Mouse (Mus musculus) urinary bladder, postnatal 36 days (tissue): ENCODE data around the gene Ttc17.

ENCODE experiments used
- DNase-seq, 2 experiments: peaks; one replicate each; pipeline ENCODE4 v3.0.0; 2022; ENCODE audit warnings: low spot score in 2 of 2, mixed read lengths in 1 of 2

The Ttc17 gene

DNA sequence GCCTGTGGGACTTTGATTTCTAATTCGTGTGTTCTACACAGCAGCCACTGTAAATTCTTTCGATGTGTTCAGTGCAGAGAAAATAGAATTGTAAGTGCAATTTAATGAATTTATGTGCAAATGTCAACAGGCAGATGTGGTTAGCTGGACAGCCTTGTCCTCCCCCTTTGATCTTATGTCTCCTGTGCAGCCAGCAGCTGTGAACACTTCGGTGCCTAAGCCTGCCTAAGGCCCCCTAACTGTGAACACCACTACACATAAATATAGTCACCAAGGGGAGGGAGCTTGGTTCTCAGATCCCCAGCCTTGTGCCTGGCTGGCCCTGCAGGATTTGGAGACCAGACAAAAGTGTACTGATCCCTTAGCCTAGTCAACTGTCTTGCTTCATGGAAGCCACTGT is 109.0 kb downstream of the Ttc17 start:
- DNase-seq: no peak

DNA sequence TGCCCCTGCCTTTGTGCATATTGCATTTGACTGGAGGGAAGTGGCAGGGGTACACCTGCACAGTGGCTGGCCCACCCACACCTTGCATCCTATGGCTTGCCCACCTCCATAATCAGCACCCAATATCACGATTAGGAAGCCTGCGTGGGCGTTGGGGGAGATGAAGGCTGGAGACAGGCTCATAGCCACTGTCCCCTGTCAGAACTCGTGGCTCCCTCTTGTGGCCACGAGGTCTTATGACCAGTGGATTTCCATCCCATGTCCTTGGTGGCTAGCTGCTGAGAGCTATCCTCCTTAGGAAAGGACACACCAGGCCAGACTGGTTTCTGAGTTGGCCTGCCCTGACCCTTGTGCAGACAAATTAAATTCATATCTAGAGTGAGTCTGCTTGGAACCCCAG is 116.0 kb downstream of the Ttc17 start:
- peak; percentile 32 to 54 for DNase-seq

DNA sequence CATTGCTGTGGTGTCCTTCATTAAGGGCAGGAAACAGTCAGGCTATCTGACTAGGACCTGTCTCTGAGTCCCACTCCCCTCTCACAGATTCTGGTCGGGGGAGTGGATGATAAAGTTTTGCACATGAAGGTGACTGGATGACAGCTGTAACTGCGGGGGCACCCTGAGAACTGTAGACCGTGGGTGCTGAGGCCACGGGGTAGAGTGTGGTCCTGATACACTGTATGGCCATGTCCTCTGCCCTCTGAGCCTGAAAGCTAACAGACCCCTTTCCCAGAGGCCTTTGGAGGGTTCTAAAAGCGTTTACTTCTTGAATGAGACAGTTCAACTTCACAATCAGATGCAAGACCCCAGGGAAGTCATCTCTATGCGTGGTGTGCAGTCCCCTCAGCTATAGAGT is 116.8 kb downstream of the Ttc17 start:
- DNase-seq: no peak

DNA sequence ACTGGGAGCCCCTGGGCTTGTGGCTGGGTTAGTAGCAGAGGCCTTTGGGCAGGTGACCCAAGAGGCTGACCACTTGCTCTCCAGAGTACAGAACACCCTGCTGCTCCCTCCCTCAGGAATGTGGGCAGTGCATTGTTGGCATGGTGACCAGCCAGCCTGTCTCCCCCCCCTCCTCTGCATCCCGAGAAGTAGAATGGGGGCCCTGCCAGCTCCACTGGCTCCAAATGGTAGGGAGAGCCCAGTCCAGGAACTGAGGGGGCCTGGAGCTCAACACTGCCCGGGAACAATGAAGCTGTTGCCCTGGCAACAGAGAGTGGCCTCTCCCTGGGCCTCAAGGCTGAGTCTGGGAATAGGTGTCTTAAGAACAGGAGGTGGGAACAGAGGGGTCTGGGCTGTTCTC is 117.3 kb downstream of the Ttc17 start:
- DNase-seq: no peak

DNA sequence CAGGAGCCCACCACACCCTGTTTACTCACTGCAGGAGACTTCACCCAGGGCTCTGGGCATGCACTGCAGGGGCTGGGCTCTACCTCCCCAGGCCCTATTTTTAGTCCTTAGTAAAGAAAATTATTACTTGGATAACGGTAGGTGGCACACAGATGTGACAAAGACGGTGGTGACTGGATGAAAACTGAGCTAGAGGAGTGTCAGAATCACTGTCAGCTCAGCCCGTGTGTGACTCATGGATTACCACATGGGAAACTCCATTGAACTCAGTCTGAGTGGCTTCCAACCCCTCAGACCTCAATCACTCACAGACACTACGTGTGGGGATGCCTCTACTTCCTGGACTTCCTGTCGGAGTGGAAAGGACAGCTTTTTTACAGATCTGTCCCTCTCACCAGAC is 118.4 kb downstream of the Ttc17 start:
- no peak for DNase-seq

DNA sequence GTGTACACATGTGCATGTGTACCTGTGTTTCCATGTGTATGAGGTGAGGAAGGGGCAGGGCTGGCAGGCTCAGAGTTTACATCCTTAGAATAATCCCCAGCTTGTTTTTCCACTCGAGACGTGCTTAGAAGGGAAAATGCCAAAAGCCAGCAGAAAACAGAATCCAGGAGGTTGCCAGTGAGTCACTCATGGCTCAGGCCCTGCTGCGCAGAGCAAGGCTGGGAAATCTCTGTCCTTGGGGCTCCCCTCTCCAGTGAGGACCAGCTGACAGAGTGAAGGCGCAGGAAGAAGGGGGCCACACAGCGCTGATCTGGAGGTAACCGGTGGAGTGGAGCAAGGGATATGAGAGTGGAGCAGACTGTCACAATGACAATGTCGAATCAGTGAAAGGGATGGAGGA is 119.1 kb downstream of the Ttc17 start:
- DNase-seq: no peak

DNA sequence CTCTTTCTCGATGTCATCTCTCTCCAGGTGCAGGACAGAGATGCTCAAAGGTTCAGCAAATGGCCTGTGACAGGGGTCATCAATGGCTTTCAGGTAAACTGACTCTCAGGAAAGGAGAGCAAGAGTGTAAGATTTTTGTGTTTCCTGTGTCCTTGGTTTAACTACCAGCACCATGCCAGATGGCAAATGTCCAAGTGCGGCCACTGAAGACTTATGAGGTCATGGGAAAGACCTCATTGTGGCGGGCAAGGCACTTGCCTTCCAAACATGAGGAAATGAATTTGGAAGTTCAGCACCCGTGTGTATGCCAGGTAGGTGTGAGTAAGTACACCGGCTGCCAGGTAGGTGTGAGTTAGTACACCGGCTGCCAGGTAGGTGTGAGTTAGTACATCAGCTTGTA is 123.0 kb downstream of the Ttc17 start:
- DNase-seq: no peak

DNA sequence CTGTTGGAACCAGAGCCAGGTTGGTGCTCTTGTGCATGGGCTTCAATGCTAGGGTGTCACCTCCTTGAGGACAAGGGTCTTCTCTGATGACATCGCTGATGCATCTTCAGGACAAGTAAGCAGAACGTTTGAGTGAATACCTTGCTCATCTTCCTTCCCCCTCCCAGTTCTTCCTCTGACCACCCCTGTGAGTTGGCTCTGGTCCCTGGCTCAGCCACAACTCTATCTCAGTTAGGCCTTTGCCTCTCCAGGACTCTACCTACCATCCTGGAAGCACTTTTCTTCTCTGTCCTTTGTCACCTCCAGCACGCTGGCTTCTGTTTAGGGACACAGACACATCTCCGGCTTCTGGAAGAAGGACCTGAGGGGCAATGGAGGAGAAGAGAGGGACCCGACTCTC is 126.9 kb downstream of the Ttc17 start:
- DNase-seq: no peak

DNA sequence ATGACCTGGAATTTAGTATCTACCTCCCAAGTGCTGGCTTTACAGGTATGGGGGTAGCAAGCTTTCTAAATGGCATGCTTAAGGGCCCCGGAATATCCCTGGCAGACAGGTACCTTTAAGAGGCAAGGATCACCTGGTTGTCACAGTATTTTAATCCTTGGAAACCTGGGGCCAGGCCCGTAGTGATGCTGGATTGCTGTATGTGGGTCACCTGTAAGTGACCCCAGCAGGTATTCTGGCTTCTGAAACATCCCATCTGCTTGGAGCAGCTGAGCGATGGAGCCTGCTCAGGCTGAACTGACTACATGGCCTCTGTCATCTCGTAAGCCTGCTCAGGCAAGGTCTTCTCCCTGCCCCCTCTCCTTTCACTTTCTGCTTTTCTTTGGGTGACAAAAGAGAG is 130.4 kb downstream of the Ttc17 start:
- DNase-seq: no peak

DNA sequence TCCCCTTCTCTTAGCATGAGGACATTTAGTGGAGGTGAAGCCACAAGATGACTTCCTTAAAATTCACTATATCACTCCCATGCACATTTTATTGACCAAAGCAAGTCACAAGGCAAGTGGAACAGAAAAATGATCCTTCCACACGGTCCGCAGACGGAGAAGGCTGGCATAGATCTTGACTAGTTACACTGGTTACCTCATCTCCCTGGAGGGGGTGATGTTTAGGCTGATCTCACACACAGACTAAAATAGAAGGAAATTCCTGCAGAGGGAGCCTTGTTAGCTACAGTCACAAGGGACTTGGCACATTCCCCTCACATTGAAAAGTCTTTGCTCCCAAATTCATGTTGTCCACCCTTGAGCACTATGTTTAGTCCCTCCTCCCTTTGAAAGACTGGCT is 130.8 kb downstream of the Ttc17 start:
- DNase-seq: no peak

DNA sequence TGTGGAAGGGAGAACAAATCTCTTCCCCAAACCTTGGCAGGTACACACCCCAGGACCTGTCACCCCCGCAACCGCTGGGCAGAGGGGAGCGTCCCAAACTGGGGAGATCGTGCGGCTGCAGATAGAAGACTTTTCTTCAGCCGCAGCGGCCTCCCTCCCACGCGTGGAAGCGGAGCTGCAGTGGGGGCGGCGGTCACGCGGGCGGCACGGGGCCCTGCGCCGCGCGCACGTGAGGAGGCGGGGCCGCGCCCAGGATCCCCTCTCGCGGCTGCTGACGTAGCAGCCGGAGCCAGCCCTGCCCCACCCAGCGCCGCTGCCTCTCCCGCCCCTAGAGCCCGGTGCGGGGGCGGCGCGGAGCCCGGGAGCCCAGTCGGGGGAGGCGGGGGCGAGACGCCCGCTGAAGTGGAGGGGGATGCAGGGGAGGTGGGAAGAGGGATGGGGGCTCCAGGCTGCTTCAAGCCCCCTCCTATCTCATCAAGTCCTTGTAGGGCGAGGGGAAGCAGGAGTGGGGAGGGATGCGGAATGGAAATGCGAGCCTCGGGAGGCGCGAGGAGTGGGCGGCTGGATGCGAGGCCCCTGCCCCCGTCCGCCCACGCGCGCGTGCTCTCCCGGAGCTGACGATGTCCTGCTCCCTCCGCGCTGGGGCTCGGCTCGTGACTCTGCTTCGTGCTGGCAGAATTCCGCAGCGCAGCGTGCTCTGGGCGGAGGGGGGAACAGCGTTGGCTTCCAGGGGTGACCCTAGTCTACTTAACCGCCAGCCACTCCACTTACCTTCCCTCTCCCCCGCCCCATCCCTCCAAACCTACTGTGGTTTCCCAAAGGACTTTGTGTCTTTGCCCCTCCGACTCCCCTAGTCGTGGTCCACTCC is 133.1 kb downstream of the Ttc17 start:
- peak; percentile 62 to 79 for DNase-seq

DNA sequence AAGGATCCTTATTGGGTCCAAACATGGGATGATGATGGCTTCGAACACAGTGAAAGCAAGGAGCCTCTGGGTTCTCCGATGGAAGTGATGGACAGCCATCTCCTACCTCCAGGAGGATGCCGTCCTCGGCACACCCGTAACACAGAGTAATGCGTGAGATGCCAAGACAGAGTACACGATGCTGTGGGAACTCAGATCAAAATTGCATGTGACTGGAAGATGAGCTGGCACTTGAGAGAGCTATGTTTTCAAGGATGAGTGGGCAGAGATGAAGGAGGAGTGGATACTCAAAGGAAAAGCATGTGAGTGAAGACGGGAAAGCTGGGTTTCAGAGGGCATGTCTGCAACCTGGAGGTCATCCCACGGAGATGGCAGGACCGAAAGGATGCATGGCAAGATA is 135.3 kb downstream of the Ttc17 start:
- no peak for DNase-seq

DNA sequence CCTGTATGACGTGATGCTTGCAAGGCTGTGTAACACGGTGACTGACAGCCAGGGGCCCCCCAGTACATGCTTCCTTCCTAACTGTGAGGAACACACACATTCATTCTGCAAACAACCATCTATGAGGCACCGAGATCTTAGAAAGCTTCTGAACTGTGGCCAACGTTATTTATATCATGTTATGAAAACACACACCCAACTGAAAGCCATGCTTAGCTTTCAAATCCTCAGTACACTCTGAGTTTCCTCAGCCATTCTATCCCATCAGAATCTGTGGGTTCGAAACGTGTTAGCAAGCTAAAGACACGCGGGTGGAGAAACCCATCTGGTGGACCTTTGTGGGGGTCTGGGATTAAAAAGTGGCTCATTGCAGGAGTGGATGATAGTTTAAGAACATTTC is 137.7 kb downstream of the Ttc17 start:
- no peak for DNase-seq

DNA sequence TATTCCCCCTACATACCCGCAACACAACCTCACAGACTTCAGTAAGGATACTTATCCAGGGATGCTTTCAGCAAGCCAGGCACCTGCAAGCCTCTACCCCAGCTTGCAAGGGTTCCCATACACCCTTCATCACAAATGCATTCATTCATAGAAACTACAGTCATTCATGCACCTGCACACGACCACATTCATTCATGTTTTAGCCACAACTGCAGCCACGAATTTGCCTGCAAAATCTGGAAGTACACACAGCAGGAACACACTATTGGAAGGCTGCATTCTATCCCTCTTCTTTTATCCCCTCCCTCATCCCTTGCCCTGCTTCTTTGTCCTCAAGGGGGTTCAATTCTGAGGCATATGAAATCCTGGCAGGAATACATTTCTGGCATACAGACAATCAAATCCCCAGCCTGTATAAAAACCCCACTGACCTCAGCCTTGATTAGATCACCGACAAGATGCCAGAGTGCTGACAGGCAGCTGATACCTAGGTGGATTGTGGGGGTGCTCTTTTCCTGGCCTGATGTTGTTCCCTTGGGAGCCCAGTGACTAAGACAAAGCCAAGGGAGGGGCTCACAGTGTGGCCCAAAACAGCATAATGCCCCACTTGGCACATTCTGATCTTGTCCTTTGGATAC is 139.2 kb downstream of the Ttc17 start:
- DNase-seq: no peak

DNA sequence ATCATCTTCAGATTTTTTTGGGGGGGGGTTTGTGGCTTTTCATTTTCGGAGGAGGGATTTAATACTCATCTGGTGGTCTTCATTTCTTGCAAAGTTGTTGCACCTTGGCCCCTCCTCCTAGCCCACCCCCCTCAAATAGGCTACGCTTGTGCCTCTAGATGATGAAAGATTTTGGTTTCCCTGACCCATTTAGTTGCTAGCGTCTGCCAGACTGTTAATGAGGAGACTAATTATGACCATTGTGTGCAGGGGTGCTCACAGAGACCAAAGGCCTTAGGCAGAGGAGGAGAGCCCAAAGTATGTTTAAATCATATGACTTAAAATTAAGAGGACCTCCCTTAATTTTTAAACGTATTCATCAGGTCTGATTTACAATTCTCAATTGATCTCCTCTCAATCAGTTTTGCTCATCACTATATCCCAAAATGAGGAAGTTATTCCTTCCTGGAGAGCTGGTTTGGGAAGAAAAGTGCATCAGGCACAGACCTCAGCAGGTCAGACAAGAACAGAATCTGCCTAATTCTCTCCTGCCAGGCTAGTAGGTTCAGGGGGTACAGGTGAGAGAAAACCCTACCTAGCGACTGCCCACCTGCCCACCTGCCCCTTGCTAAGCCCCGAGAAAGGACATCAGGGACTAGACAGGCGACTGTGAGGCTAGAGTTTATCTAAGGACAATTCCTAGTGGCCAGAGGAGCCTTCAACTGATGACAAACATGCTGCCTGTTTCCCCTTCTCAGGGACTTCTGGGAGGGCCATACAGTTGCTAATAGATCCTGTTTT is 139.9 kb downstream of the Ttc17 start:
- no peak for DNase-seq

DNA sequence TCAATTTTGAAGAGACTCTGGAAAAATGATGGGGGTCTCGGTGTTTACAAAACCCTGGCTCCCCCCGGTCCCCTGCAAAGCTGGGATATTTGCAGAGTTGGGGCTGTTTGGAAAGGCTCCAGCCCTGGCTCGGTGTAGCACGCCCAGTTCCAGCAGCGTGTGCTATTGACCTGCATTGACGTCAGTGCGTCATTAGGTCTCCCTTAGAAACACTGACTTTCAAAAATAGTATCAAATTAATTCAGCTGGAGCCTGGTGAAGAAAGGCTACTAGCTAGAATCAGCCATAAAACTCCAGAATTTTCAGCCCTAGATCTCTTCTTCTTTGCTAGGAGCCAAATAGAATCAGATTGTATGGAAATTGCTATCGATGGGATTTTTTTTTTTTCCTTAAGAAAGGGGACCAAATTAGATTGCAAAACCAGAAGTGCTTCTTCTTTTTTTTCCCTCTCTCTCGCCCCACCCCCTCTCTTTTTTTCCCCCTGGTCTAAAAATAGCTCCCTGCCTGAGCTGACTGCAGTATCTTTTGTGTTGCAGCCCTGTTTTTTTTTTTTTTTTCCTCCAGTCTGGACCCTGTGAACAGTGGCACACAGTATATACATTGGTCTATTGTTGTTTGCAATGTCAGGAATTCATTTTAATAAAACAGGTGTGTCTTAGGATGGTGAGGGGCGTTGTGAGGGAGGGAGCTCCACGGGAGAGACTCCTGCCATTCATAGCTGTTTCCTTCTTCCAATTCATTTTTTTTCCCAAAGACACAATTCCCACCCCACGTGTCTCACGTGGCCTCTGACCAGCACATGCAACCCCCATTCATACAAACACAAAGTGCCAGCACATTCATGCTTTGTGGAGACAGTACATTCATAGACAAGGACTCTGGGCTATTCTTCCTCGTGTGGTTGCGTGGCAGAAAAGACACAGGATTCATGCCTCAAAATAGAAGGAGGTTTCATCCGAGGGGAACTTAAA is 141.0 kb downstream of the Ttc17 start:
- no peak for DNase-seq

DNA sequence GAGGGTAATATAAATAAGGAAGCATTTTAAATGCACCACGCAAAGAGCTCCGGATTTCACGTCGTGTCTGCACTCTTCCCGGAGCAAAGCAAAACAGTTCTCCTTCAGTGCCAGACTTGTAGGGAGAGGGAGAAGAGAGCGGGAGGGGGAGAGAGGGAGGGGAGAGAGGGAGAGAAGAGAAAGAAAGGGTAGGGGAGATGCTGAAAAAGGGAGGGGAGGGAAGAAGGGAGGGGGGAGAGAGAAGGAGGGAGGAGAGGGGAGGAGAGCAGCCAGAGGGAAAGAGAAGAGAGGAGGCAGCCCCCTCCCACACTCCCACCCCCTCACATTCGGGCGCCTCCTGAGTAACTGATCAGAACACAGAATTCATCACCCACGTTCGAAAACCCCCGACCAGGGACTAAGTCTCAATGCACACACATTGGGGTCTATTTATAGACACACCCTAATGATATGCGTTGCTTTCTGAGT is 141.8 kb downstream of the Ttc17 start:
- DNase-seq: no peak

DNA sequence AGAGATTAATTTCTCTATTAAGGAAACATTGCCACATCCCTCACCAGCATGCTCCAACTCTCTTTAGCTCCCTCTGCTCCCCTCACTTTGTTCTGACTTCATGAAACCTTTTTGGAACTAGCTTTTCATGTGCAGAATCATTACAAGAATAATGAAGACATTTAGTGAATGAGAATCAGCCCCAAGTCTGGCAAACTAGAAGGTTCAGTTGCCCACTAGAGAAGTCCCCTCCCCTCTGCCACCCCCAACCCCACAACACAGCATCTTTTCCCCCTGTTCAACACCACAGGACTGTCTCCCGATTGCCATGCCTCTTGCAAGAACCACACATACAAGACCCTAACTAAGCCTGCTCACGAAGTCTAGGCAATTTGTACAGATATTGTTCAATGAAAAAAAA is 142.5 kb downstream of the Ttc17 start:
- no peak for DNase-seq

DNA sequence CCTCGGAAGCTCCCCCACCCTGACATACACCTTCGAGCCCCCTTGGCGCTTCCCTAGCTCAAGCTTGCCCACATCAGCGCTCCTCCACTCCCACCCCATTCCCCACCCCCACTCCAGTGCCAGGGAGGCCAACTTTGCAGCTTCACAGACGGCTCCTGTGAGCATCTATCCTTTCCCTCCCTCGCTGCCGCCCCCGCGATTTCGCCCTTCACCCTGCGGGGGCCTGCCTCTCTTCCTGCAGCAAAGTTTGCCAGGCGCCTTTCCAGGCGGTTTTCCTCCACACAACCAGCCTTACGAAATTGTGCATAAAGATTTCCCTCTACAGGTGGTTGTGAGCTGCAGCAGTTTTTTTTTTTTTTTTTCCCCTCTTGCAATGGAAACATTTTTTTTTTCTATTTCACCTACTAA is 143.0 kb downstream of the Ttc17 start:
- peak in 1 of 2 experiments; percentile 13 for DNase-seq

DNA sequence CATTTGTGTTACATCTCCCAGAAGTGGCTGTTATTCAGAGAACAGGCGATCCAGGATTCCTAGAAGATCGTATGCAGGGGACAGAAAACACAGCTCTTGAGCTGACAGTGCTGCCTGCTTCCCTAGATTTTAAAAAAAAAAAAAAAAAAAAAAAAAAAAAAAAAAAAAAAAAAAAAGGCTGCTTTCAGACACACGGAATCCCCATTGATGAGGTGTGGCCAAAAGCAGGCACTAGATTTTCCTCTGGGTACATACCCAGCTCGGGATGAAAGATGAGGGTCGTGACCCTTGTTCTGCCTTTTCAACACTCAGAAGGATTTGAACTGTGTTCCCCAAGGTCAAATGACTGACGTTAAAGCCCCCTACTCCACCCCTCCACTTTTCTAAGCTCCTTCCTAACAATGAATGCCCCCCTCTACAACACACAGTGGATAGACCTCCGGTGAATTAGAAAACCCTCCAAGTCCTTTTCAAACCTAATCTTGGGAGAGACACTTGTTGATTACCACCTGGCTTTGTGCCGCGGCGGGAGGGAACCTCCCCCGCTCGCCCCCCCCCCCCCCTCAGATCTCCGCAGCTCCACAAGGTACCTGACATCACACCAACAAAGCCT is 143.5 kb downstream of the Ttc17 start:
- DNase-seq: no peak

DNA sequence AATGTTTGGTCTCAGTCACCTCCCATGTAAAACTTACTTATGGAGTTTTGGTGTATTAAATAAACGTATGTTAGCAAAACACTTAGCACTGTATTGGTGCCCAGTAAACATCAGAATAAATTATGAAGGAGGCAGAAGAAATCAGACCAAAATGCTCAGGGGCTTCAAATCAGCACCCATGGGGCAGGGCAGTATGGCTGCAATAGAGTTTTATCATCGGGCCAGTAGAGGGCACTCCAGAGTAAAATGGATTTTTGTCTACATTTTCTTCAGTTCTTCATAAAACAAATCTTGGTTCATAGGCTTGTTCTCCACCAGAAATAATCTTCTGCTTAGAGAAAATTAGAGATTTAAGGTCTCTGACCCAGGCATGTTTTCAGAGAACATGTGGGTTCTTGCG is 152.4 kb downstream of the Ttc17 start:
- DNase-seq: no peak
